Mouse (Mus musculus) small intestine, adult 2 months (tissue): Measurements from ENCODE around the gene Actl10.

Experiments
- CTCF ChIP-seq: fragments of 200-500 bp; IDR thresholded peaks from 2 replicates; pipeline ENCODE4 v1.5.1; 2012; ENCODE audit warnings: low read depth, mild to moderate bottlenecking, control low read depth, inconsistent platforms, low read length, moderate library complexity, mixed read lengths; ENCODE audit not compliant: insufficient replicate concordance, insufficient read length; ENCODE audit errors: extremely low read depth
- POLR2A ChIP-seq: fragments of 200-500 bp; IDR thresholded peaks from 2 replicates; pipeline ENCODE4 v1.6.1; 2012; ENCODE audit warnings: low read depth, mild to moderate bottlenecking, control low read depth, inconsistent platforms, low read length, moderate library complexity

DNA sequence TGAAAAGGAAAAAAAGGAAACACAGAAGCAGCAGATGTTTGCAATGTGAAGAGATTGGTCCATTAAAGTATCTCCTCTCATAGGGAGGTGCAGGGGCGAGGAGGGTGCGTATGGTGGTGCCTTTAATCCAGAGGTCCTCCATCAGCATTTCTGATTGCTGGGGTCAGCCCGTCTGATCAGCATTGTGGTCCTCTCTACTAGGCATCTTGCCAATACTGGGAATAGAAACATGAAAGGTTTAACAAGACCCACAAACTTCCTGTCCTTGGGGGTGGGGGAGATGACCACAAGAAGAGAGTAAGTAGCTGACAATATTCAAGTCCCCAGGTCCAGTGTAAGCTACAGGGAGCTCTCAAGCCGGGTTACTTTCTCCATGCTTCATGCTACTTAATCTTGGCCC lies 19.1 kb downstream of the Actl10 start:
- TF ChIP-seq CTCF (no peak), POLR2A (no peak)
